Mouse (Mus musculus): ENCODE results near the gene Eng. TPM values are rescaled to one million over a fixed set of nuclear protein-coding genes. Genes with fewer than 3 reads are reported as not detected.
A peak's percentile ranks its signal among the peaks of the same experiment; 100 is the strongest.

Eng gene
- polyA plus RNA-seq, 1 experiment from 2014 or later, result 82.1 TPM

DNA sequence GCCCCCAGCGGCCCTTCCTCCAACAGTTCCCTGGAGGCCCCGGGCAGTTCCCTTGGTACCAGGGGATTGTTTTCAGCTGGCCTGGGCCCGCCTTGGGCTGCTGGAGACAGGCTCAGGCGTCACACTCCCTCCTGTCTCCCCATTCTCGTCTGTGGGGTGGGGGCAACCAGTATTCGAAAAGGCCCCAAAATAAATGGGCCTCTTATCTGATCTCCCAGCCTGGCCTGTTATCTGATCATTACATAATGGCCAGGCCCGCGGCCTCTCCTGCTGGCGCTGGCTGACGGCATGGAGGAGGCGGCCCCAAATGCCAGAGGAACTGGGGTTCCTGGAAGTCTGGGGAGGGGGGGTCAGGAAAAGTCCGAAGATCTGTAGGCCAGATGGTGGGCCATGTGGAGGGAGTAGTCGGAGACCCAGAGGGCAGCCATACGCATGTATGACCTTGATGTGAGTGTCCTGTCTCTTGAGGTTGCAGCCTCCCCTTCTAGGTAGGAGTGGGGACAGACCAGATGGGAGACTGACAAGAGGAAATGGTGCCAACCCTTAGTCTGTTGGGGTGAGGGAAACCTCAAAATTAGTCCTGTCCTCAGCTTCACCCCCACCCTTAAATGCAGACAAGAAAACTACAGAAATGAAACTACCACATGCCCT is 8.5 kb downstream of the Eng start:
- no peak for ATAC-seq (replicated peaks; ENCODE audit: low FRiP score)
- Histone ChIP-seq H3K4me2 (no peak overlapping the region; the same call in 1 of the 2 replicates), H3K9me3 (replicated peaks) (no peaks in the 10 kb centered on the region), H3K27me3 (no peaks in the 10 kb centered on the region), H3K4me3 (replicated peaks) (no peak overlapping the region), H3K36me3 (peaks cover 3% of the 10 kb centered on the region; the same call in 1 of the 2 replicates), H3K9ac (no peak overlapping the region), H3K4me1 (peaks cover 35% of the 10 kb centered on the region), H3K27ac (peak overlapping the region; percentile 88)
- WGBS, result 38% methylated on average over 14 of the region's 14 CpGs

GRCm38 (mm10) chr2:32655394-32655744 is 9.0 kb downstream of the Eng start:
- ATAC-seq (replicated peaks; ENCODE audit: low FRiP score), result no peak
- Histone ChIP-seq H3K9ac (no peak overlapping the region), H3K4me1 (peaks cover 34% of the 10 kb centered on the region), H3K4me3 (replicated peaks) (no peak overlapping the region), H3K4me2 (no peak overlapping the region), H3K27ac (peak overlapping the region; percentile 88), H3K36me3 (peaks cover 3% of the 10 kb centered on the region; the same call in 1 of the 2 replicates), H3K9me3 (replicated peaks) (no peaks in the 10 kb centered on the region), H3K27me3 (no peaks in the 10 kb centered on the region)
- WGBS, result 72% methylated on average over 3 of the region's 3 CpGs

GRCm38 (mm10) chr2:32655826-32656225 is 9.4 kb downstream of the Eng start:
- H3K9me3 ChIP-seq (replicated peaks), result no peaks in the 10 kb centered on the region
- no peak overlapping the region for H3K9ac ChIP-seq
- peaks cover 33% of the 10 kb centered on the region for H3K4me1 ChIP-seq
- WGBS, result 23% methylated on average over 12 of the region's 12 CpGs
- H3K36me3 ChIP-seq, result peaks cover 3% of the 10 kb centered on the region; the same call in 1 of the 2 replicates
- no peak overlapping the region for H3K4me2 ChIP-seq
- H3K27ac ChIP-seq, result peak overlapping the region; percentile 88
- H3K27me3 ChIP-seq, result no peaks in the 10 kb centered on the region
- peak; percentile 82 for ATAC-seq (replicated peaks; ENCODE audit: low FRiP score)
- no peak overlapping the region for H3K4me3 ChIP-seq (replicated peaks)

GRCm38 (mm10) chr2:32658873-32659272 is 12.5 kb downstream of the Eng start:
- Histone ChIP-seq H3K36me3 (peaks cover 7% of the 10 kb centered on the region), H3K4me3 (replicated peaks) (no peak overlapping the region), H3K27me3 (no peaks in the 10 kb centered on the region), H3K4me2 (no peak overlapping the region), H3K9me3 (replicated peaks) (no peaks in the 10 kb centered on the region), H3K27ac (no peak overlapping the region), H3K9ac (no peak overlapping the region), H3K4me1 (peaks cover 44% of the 10 kb centered on the region)
- 83% methylated on average over 2 of the region's 2 CpGs for WGBS
- no peak for ATAC-seq (replicated peaks; ENCODE audit: low FRiP score)

- Histone ChIP-seq H3K4me3 (replicated peaks) (no peak overlapping the region), H3K4me2 (no peak overlapping the region), H3K27ac (peak overlapping the region; percentile 46), H3K4me1 (peaks cover 25% of the 10 kb centered on the region), H3K9me3 (replicated peaks) (no peaks in the 10 kb centered on the region), H3K9ac (no peak overlapping the region), H3K27me3 (no peaks in the 10 kb centered on the region), H3K36me3 (peaks cover 7% of the 10 kb centered on the region)
- WGBS, result 32% methylated on average over 7 of the region's 7 CpGs
- ATAC-seq (replicated peaks; ENCODE audit: low FRiP score), result peak; percentile 40; the same call in 1 of the 2 replicates
Observed at GRCm38 (mm10) chr2:32661509-32662107, 15.2 kb downstream of the Eng start.

DNA sequence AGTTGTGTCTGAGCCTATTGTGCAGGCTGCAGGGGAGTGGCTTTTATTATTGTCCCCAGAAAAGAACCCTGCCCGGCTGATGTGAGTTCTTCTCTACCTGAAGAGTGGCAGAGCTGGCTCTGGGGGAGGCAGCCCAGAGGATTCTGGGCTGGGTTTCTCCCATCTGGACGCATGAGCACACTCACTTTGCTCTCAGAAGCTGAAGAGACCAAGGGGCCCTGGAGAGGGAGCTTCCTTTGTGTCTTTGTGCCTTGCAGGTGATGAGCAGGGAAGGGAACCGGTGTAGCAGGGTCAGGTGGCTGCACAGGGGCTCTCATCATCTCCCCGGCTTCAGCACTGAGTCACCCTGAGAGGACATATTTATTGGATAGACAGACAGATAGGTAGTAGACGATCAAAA is 15.9 kb downstream of the Eng start:
- Histone ChIP-seq H3K36me3 (peaks cover 7% of the 10 kb centered on the region), H3K27me3 (no peaks in the 10 kb centered on the region), H3K9me3 (replicated peaks) (no peaks in the 10 kb centered on the region), H3K4me2 (no peak overlapping the region), H3K4me3 (replicated peaks) (no peak overlapping the region), H3K27ac (peak overlapping the region; percentile 42), H3K4me1 (peaks cover 25% of the 10 kb centered on the region), H3K9ac (no peak overlapping the region)
- WGBS, result 51% methylated on average over 5 of the region's 5 CpGs
- no peak for ATAC-seq (replicated peaks; ENCODE audit: low FRiP score)

DNA sequence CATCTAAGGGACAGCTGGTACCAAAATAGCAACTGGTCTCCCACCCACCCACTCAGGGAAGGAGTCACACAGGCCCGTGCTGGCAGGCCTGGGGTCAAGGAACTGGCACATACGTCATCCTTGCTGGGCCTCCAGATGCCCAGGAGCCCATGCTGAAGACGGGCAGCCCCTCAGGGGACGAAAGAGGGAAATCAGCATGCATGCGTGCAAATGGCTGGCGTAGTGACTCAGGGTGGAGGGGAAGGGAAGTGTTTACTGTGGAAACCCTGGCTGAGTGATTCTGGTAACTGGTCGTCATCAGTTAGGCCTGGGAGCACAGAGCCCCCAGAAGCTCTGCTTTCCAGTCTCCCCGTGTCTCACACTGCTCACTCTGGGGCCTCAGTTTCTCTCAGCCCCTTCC is 18.9 kb downstream of the Eng start:
- no peaks in the 10 kb centered on the region for H3K27me3 ChIP-seq
- H3K4me1 ChIP-seq, result peaks cover 25% of the 10 kb centered on the region
- peaks cover 10% of the 10 kb centered on the region; the same call in 1 of the 2 replicates for H3K36me3 ChIP-seq
- no peak overlapping the region for H3K4me3 ChIP-seq (replicated peaks)
- no peak overlapping the region for H3K4me2 ChIP-seq
- H3K9ac ChIP-seq, result no peak overlapping the region
- H3K9me3 ChIP-seq (replicated peaks), result no peaks in the 10 kb centered on the region
- H3K27ac ChIP-seq, result peak overlapping the region; percentile 46; the same call in 1 of the 2 replicates
- no peak for ATAC-seq (replicated peaks; ENCODE audit: low FRiP score)
- 61% methylated on average over 8 of the region's 8 CpGs for WGBS

GRCm38 (mm10) chr2:32665853-32666252 is 19.5 kb downstream of the Eng start:
- no peaks in the 10 kb centered on the region for H3K9me3 ChIP-seq (replicated peaks)
- H3K4me3 ChIP-seq (replicated peaks), result no peak overlapping the region
- WGBS, result 81% methylated on average over 6 of the region's 6 CpGs
- H3K36me3 ChIP-seq, result peaks cover 12% of the 10 kb centered on the region; the same call in 1 of the 2 replicates
- peaks cover 25% of the 10 kb centered on the region for H3K4me1 ChIP-seq
- no peak overlapping the region for H3K4me2 ChIP-seq
- ATAC-seq (replicated peaks; ENCODE audit: low FRiP score), result no peak
- H3K27ac ChIP-seq, result 0 out of 2 replicates have a peak overlapping the region, but pooled peaks have one; percentile 24
- no peak overlapping the region for H3K9ac ChIP-seq
- H3K27me3 ChIP-seq, result no peaks in the 10 kb centered on the region

DNA sequence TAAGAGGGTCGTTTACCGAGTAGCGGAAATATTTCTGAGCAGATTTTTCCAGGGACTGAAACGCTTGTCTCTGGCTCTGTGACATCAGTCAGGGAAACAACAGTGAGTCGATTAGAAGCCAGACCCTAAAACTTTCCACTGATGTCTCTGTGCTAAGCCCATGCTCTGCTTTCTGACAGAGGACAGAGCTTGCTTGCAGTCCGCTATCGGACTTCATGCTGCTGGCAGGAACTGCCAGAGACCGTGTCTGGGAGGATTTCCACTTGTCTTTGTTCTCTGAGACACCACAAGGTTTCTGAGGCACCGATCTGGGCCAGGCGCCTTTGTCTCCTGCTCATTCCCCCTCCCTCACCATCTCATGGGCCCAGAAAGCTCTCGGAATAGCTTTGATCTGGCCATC is 21.4 kb downstream of the Eng start:
- H3K27me3 ChIP-seq, result no peaks in the 10 kb centered on the region
- H3K9ac ChIP-seq, result no peak overlapping the region
- peaks cover 19% of the 10 kb centered on the region for H3K36me3 ChIP-seq
- 0 out of 2 replicates have a peak, but pooled peaks cover 8% of the 10 kb centered on the region for H3K4me1 ChIP-seq
- WGBS, result 50% methylated on average over 11 of the region's 11 CpGs
- no peaks in the 10 kb centered on the region for H3K9me3 ChIP-seq (replicated peaks)
- ATAC-seq (replicated peaks; ENCODE audit: low FRiP score), result no peak
- H3K27ac ChIP-seq, result peak overlapping the region; percentile 52; the same call in 1 of the 2 replicates
- H3K4me2 ChIP-seq, result no peak overlapping the region
- no peak overlapping the region for H3K4me3 ChIP-seq (replicated peaks)

GRCm38 (mm10) chr2:32668176-32668575 is 21.8 kb downstream of the Eng start:
- Histone ChIP-seq H3K4me3 (replicated peaks) (no peak overlapping the region), H3K9ac (no peak overlapping the region), H3K4me1 (0 out of 2 replicates have a peak, but pooled peaks cover 9% of the 10 kb centered on the region), H3K36me3 (peaks cover 23% of the 10 kb centered on the region), H3K4me2 (no peak overlapping the region), H3K27me3 (no peaks in the 10 kb centered on the region), H3K27ac (peak overlapping the region; percentile 52; the same call in 1 of the 2 replicates), H3K9me3 (replicated peaks) (no peaks in the 10 kb centered on the region)
- ATAC-seq (replicated peaks; ENCODE audit: low FRiP score), result no peak
- WGBS, result 89% methylated on average over 7 of the region's 7 CpGs

- Histone ChIP-seq H3K9me3 (replicated peaks) (no peaks in the 10 kb centered on the region), H3K4me3 (replicated peaks) (no peak overlapping the region), H3K4me2 (no peak overlapping the region), H3K4me1 (0 out of 2 replicates have a peak, but pooled peaks cover 11% of the 10 kb centered on the region), H3K36me3 (peaks cover 35% of the 10 kb centered on the region), H3K27ac (no peak overlapping the region), H3K9ac (no peak overlapping the region), H3K27me3 (no peaks in the 10 kb centered on the region)
- 47% methylated on average over 3 of the region's 3 CpGs for WGBS
- ATAC-seq (replicated peaks; ENCODE audit: low FRiP score), result no peak
Observed at GRCm38 (mm10) chr2:32669876-32670275, 23.5 kb downstream of the Eng start.

- 0 out of 2 replicates have a peak, but pooled peaks cover 5% of the 10 kb centered on the region for H3K4me1 ChIP-seq
- H3K4me3 ChIP-seq (replicated peaks), result no peak overlapping the region
- no peak overlapping the region for H3K27ac ChIP-seq
- 89% methylated on average over 9 of the region's 9 CpGs for WGBS
- H3K27me3 ChIP-seq, result no peaks in the 10 kb centered on the region
- ATAC-seq (replicated peaks; ENCODE audit: low FRiP score), result no peak
- no peaks in the 10 kb centered on the region; the same call in 1 of the 2 replicates for H3K9me3 ChIP-seq (replicated peaks)
- H3K9ac ChIP-seq, result no peak overlapping the region
- no peak overlapping the region for H3K4me2 ChIP-seq
- peaks cover 47% of the 10 kb centered on the region for H3K36me3 ChIP-seq
Observed at GRCm38 (mm10) chr2:32671147-32671546, 24.8 kb downstream of the Eng start.
